Mouse (Mus musculus): Measurements from ENCODE around the gene Gjc1. TPM values are rescaled to one million over a fixed set of nuclear protein-coding genes. Genes with fewer than 3 reads are reported as not detected.

The Gjc1 gene
- polyA plus RNA-seq, 1 experiment from 2014 or later: 79.0 TPM

GRCm38 (mm10) chr11:102835549-102835948, 16.0 kb upstream of the Gjc1 start, which contains the start of gene Higd1b:
Higd1b (plus strand) TSS chr11:102835849.
- 86% methylated on average over 4 of the region's 4 CpGs for WGBS
- Histone ChIP-seq H3K27ac (replicated peaks) (no peak within 1 kb of the TSS), H3K27me3 (no peaks in the 10 kb centered on the region), H3K4me2 (replicated peaks) (no peak within 1 kb of the TSS), H3K4me1 (no peaks in the 10 kb centered on the region), H3K9ac (replicated peaks) (no peak within 1 kb of the TSS), H3K4me3 (no peak within 1 kb of the TSS), H3K36me3 (peaks cover 43% of the 10 kb centered on the region), H3K9me3 (no peaks in the 10 kb centered on the region)
- ATAC-seq (ENCODE audit: low FRiP score, low read depth): no peak

GRCm38 (mm10) chr11:102834219-102834618, 14.7 kb upstream of the Gjc1 start:
- Histone ChIP-seq H3K9ac (replicated peaks) (no peak overlapping the region), H3K4me2 (replicated peaks) (no peak overlapping the region), H3K9me3 (no peaks in the 10 kb centered on the region), H3K27ac (replicated peaks) (no peak overlapping the region), H3K36me3 (peaks cover 31% of the 10 kb centered on the region), H3K4me3 (no peak overlapping the region), H3K4me1 (no peaks in the 10 kb centered on the region), H3K27me3 (0 out of 2 replicates have a peak, but pooled peaks cover 3% of the 10 kb centered on the region)
- 87% methylated on average over 10 of the region's 10 CpGs for WGBS
- no peak for ATAC-seq (ENCODE audit: low FRiP score, low read depth)

GRCm38 (mm10) chr11:102832700-102833297, 13.3 kb upstream of the Gjc1 start:
- Histone ChIP-seq H3K9ac (replicated peaks) (no peak overlapping the region), H3K4me2 (replicated peaks) (no peak overlapping the region), H3K4me3 (no peak overlapping the region), H3K9me3 (no peaks in the 10 kb centered on the region), H3K27ac (replicated peaks) (no peak overlapping the region), H3K27me3 (0 out of 2 replicates have a peak, but pooled peaks cover 3% of the 10 kb centered on the region), H3K36me3 (peaks cover 17% of the 10 kb centered on the region), H3K4me1 (no peaks in the 10 kb centered on the region)
- WGBS: 71% methylated on average over 18 of the region's 18 CpGs
- no peak for ATAC-seq (ENCODE audit: low FRiP score, low read depth)

GRCm38 (mm10) chr11:102830276-102830675, 10.8 kb upstream of the Gjc1 start:
- Histone ChIP-seq H3K4me1 (no peaks in the 10 kb centered on the region), H3K4me2 (replicated peaks) (no peak overlapping the region), H3K4me3 (no peak overlapping the region), H3K27me3 (0 out of 2 replicates have a peak, but pooled peaks cover 3% of the 10 kb centered on the region), H3K36me3 (no peaks in the 10 kb centered on the region), H3K9ac (replicated peaks) (no peak overlapping the region), H3K27ac (replicated peaks) (no peak overlapping the region), H3K9me3 (no peaks in the 10 kb centered on the region)
- no peak for ATAC-seq (ENCODE audit: low FRiP score, low read depth)
- 84% methylated on average over 4 of the region's 4 CpGs for WGBS

GRCm38 (mm10) chr11:102827097-102827496, 7.6 kb upstream of the Gjc1 start:
- 0 out of 2 replicates have a peak, but pooled peaks cover 6% of the 10 kb centered on the region for H3K27me3 ChIP-seq
- no peaks in the 10 kb centered on the region for H3K9me3 ChIP-seq
- H3K9ac ChIP-seq (replicated peaks): no peak overlapping the region
- H3K4me1 ChIP-seq: no peaks in the 10 kb centered on the region
- WGBS: 59% methylated on average over 4 of the region's 4 CpGs
- no peaks in the 10 kb centered on the region for H3K36me3 ChIP-seq
- H3K4me3 ChIP-seq: no peak overlapping the region
- no peak overlapping the region for H3K27ac ChIP-seq (replicated peaks)
- no peak for ATAC-seq (ENCODE audit: low FRiP score, low read depth)
- no peak overlapping the region for H3K4me2 ChIP-seq (replicated peaks)

GRCm38 (mm10) chr11:102826476-102826875, 7.0 kb upstream of the Gjc1 start:
- WGBS: 68% methylated on average over 2 of the region's 2 CpGs
- Histone ChIP-seq H3K4me3 (no peak overlapping the region), H3K4me2 (replicated peaks) (no peak overlapping the region), H3K27ac (replicated peaks) (no peak overlapping the region), H3K4me1 (no peaks in the 10 kb centered on the region), H3K36me3 (no peaks in the 10 kb centered on the region), H3K27me3 (0 out of 2 replicates have a peak, but pooled peaks cover 8% of the 10 kb centered on the region), H3K9me3 (no peaks in the 10 kb centered on the region), H3K9ac (replicated peaks) (no peak overlapping the region)
- no peak for ATAC-seq (ENCODE audit: low FRiP score, low read depth)

GRCm38 (mm10) chr11:102821231-102821630, 1.7 kb upstream of the Gjc1 start:
- Histone ChIP-seq H3K4me1 (peaks cover 19% of the 10 kb centered on the region), H3K27me3 (peaks cover 14% of the 10 kb centered on the region), H3K27ac (replicated peaks) (no peak overlapping the region), H3K9me3 (no peaks in the 10 kb centered on the region), H3K36me3 (no peaks in the 10 kb centered on the region), H3K9ac (replicated peaks) (no peak overlapping the region), H3K4me2 (replicated peaks) (no peak overlapping the region), H3K4me3 (no peak overlapping the region)
- 63% methylated on average over 6 of the region's 6 CpGs for WGBS
- ATAC-seq (ENCODE audit: low FRiP score, low read depth): no peak

- H3K9ac ChIP-seq (replicated peaks): no peak overlapping the region
- H3K4me3 ChIP-seq: no peak overlapping the region
- peaks cover 14% of the 10 kb centered on the region for H3K27me3 ChIP-seq
- WGBS: 3% methylated on average over 3 of the region's 3 CpGs
- H3K4me1 ChIP-seq: peaks cover 25% of the 10 kb centered on the region
- no peak for ATAC-seq (ENCODE audit: low FRiP score, low read depth)
- no peak overlapping the region for H3K27ac ChIP-seq (replicated peaks)
- no peaks in the 10 kb centered on the region for H3K36me3 ChIP-seq
- no peak overlapping the region for H3K4me2 ChIP-seq (replicated peaks)
- H3K9me3 ChIP-seq: no peaks in the 10 kb centered on the region
These were observed 932 bp upstream of the Gjc1 start for GRCm38 (mm10) chr11:102820432-102820831.

GRCm38 (mm10) chr11:102819783-102820385, 384 bp upstream of the Gjc1 start:
- peaks cover 14% of the 10 kb centered on the region for H3K27me3 ChIP-seq
- H3K4me1 ChIP-seq: peaks cover 28% of the 10 kb centered on the region
- H3K4me2 ChIP-seq (replicated peaks): peak overlapping the region; percentile 64
- no peaks in the 10 kb centered on the region for H3K36me3 ChIP-seq
- WGBS: 7% methylated on average over 14 of the region's 14 CpGs
- H3K27ac ChIP-seq (replicated peaks): peak overlapping the region; percentile 94; the same call in 1 of the 2 replicates
- H3K9ac ChIP-seq (replicated peaks): no peak overlapping the region
- no peak for ATAC-seq (ENCODE audit: low FRiP score, low read depth)
- peak overlapping the region; percentile 95 for H3K4me3 ChIP-seq
- H3K9me3 ChIP-seq: no peaks in the 10 kb centered on the region

GRCm38 (mm10) chr11:102818121-102819020, 1.1 kb downstream of the Gjc1 start:
- Histone ChIP-seq H3K27ac (replicated peaks) (peak overlapping the region; percentile 94), H3K9ac (replicated peaks) (peak overlapping the region; percentile 97), H3K9me3 (no peaks in the 10 kb centered on the region), H3K36me3 (no peaks in the 10 kb centered on the region), H3K27me3 (peaks cover 14% of the 10 kb centered on the region), H3K4me2 (replicated peaks) (peak overlapping the region; percentile 64), H3K4me1 (peaks cover 31% of the 10 kb centered on the region), H3K4me3 (peak overlapping the region; percentile 95)
- ATAC-seq (ENCODE audit: low FRiP score, low read depth): peak; percentile 72
- WGBS: under 1% methylated on average over 67 of the region's 92 CpGs

GRCm38 (mm10) chr11:102814881-102815280, 4.6 kb downstream of the Gjc1 start:
- H3K27me3 ChIP-seq: no peaks in the 10 kb centered on the region
- H3K27ac ChIP-seq (replicated peaks): no peak overlapping the region
- no peak for ATAC-seq (ENCODE audit: low FRiP score, low read depth)
- no peak overlapping the region for H3K4me2 ChIP-seq (replicated peaks)
- H3K9ac ChIP-seq (replicated peaks): no peak overlapping the region
- H3K9me3 ChIP-seq: no peaks in the 10 kb centered on the region
- no peak overlapping the region for H3K4me3 ChIP-seq
- 0 out of 2 replicates have a peak, but pooled peaks cover 4% of the 10 kb centered on the region for H3K36me3 ChIP-seq
- H3K4me1 ChIP-seq: peaks cover 31% of the 10 kb centered on the region
